12 mouse cellular contexts compared by ENCODE assay signal in the genomic region with DNA sequence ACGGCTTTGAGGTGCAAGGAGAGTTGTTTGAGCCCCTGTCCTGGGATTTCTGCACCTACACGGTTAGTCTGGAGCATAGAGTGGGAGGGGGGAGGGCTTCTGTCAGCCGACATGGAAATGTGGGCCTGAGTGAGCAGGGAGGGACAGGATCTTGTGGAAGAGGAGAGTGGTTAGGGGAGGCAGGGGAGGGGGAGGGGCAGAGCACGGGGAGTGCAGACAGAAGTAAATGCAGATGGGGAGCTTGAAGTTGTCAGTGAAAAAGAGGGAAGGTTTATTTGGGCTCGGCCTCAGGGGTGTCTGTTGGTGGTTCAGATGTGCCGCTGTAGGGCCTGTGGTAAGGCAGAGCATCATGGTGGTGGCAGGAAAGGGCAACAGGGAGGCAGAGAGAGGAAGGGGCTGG. TPM values are rescaled to one million over a fixed set of nuclear protein-coding genes. Genes with fewer than 3 reads are reported as not detected.
DNase-seq lines count a peak whose midpoint lies in the region; ATAC-seq and TF ChIP-seq lines count a peak whose summit lies in the region.
"Had no signal": no experiment of that assay in that cellular context is flagged by ENCODE, and none has a peak within 500 bp of the region (broad histone marks: within the 10 kb centered on the region; RNA-seq: fewer than 3 reads in every experiment).

No protein-coding gene starts in this region.

- no peak for DNase-seq in kidney, adult 2 months
- peak; percentile 8 for DNase-seq in CD4-positive helper T cell, adult 2 months (ENCODE audit: low read depth, low spot score)
- no peak for DNase-seq in CH12.LX (ENCODE audit: extremely low read depth)
- DNase-seq in limb, embryonic 11.5 days (ENCODE audit: low spot score): peak; percentile 30
- no peak for DNase-seq in left cerebral cortex, adult 9 months (ENCODE audit: low spot score in 2 of 2)
- DNase-seq: kidney, adult 18-20 months; right cerebral cortex, postnatal 14 days had no signal

- no peak overlapping the region for H3K27ac ChIP-seq in kidney, embryonic 15.5 days
- H3K27ac ChIP-seq in kidney, adult 2 months (ENCODE audit: insufficient read depth, low read depth, low read length): no peak overlapping the region
- H3K27ac ChIP-seq in CH12.LX (ENCODE audit: insufficient read depth, low read depth): peak overlapping the region; percentile 87
- H3K27ac ChIP-seq in limb, embryonic 11.5 days (replicated peaks; ENCODE audit: low read depth, low read length): peak overlapping the region; percentile 56; the same call in 1 of the 2 replicates
- H3K27ac ChIP-seq: heart, embryonic 13.5 days had no signal

- TF ChIP-seq EP300 in CH12.LX (IDR thresholded peaks at IDR 0.05; ENCODE audit: low read length): no peak

- peaks cover 50% of the 10 kb centered on the region for H3K36me3 ChIP-seq in kidney, embryonic 15.5 days
- H3K36me3 ChIP-seq in kidney, adult 2 months (ENCODE audit: control insufficient read depth, insufficient read depth, low read length): no peaks in the 10 kb centered on the region
- H3K36me3 ChIP-seq in CH12.LX (replicated peaks in 1 of 2; ENCODE audit: control insufficient read depth in 1 of 2, insufficient read depth in 1 of 2, low read length in 1 of 2): peaks cover 30 to 54% of the 10 kb centered on the region in 2 experiments
- H3K36me3 ChIP-seq in limb, embryonic 11.5 days (ENCODE audit: control insufficient read depth, insufficient read depth, low read length): peaks cover 4% of the 10 kb centered on the region; the same call in 1 of the 2 replicates

- no peak overlapping the region for H3K9ac ChIP-seq in kidney, embryonic 15.5 days
- H3K9ac ChIP-seq in CH12.LX (ENCODE audit: insufficient read depth, low read depth): 0 out of 2 replicates have a peak overlapping the region, but pooled peaks have one; percentile 8
- no peak overlapping the region for H3K9ac ChIP-seq in limb, embryonic 11.5 days (ENCODE audit: low read length)
- H3K9ac ChIP-seq: heart, embryonic 13.5 days had no signal

- H3K27me3 ChIP-seq in kidney, embryonic 15.5 days: no peaks in the 10 kb centered on the region
- H3K27me3 ChIP-seq in kidney, adult 2 months (replicated peaks; ENCODE audit: control insufficient read depth, insufficient read depth, low read length): no peaks in the 10 kb centered on the region
- H3K27me3 ChIP-seq in CH12.LX (replicated peaks): no peaks in the 10 kb centered on the region
- H3K27me3 ChIP-seq in limb, embryonic 11.5 days (ENCODE audit: control insufficient read depth, insufficient read depth, low read length): no peaks in the 10 kb centered on the region
- H3K27me3 ChIP-seq: heart, embryonic 13.5 days had no signal

- dilution Hi-C loops in CH12.LX (cut with MboI; ENCODE audit: extremely low pct_ligation_motif_present, extremely low pct_unique_long_range_greater_than_20kb, low sequenced_read_pairs): no loop called here

- 30% methylated on average over 6 of the region's 6 CpGs for WGBS in kidney, embryonic 15.5 days
- 47% methylated on average over 6 of the region's 6 CpGs for WGBS in kidney, adult 2 months
- WGBS in limb, embryonic 11.5 days: 13% methylated on average over 6 of the region's 6 CpGs

- peaks cover 11% of the 10 kb centered on the region for H3K4me1 ChIP-seq in kidney, embryonic 15.5 days
- peaks cover 33% of the 10 kb centered on the region for H3K4me1 ChIP-seq in kidney, adult 2 months (ENCODE audit: control insufficient read depth, insufficient read depth, low read length)
- H3K4me1 ChIP-seq in CH12.LX (ENCODE audit: control insufficient read depth in 1 of 2, insufficient read depth in 2 of 2): peaks cover 33 to 71% of the 10 kb centered on the region in 2 experiments
- H3K4me1 ChIP-seq in limb, embryonic 11.5 days (ENCODE audit: control insufficient read depth, insufficient read depth, low read length): peaks cover 11% of the 10 kb centered on the region

- H3K79me2 ChIP-seq in CH12.LX (replicated peaks; ENCODE audit: control insufficient read depth, extremely low read depth, insufficient read depth, poor library complexity, severe bottlenecking): no peaks in the 10 kb centered on the region

- in situ Hi-C loops in CH12.LX (cut with MboI; ENCODE audit: low pct_ligation_motif_present, low pct_unique_long_range_greater_than_20kb, low sequenced_read_pairs): no loop called here

- no peaks in the 10 kb centered on the region for H3K9me3 ChIP-seq in kidney, embryonic 15.5 days (replicated peaks)
- no peaks in the 10 kb centered on the region for H3K9me3 ChIP-seq in CH12.LX (replicated peaks; ENCODE audit: low read length)
- H3K9me3 ChIP-seq in limb, embryonic 11.5 days (ENCODE audit: control insufficient read depth, low read length): no peaks in the 10 kb centered on the region
- H3K9me3 ChIP-seq: G1E; heart, embryonic 13.5 days had no signal

- TF ChIP-seq CTCF in kidney, adult 2 months (conservative IDR thresholded peaks at IDR 0.05; ENCODE audit: insufficient read depth, insufficient read length, low read depth, low read length): no peak
- TF ChIP-seq CTCF in CH12.LX (conservative IDR thresholded peaks at IDR 0.05 in 1 of 2, IDR thresholded peaks at IDR 0.05 in 1 of 2; ENCODE audit: low read depth in 2 of 2, low read length in 2 of 2): no peak

- no peak overlapping the region for H3K4me2 ChIP-seq in kidney, embryonic 15.5 days
- no peak overlapping the region; the same call in 1 of the 2 replicates for H3K4me2 ChIP-seq in CH12.LX (ENCODE audit: insufficient read depth, low read depth, poor library complexity, severe bottlenecking)
- no peak overlapping the region for H3K4me2 ChIP-seq in limb, embryonic 11.5 days (ENCODE audit: low read depth, severe bottlenecking)
- H3K4me2 ChIP-seq: heart, embryonic 13.5 days had no signal

- H3K4me3 ChIP-seq in kidney, embryonic 15.5 days (replicated peaks): no peak overlapping the region
- H3K4me3 ChIP-seq in kidney, adult 2 months (ENCODE audit: insufficient read depth, low read depth, low read length): no peak overlapping the region
- no peak overlapping the region for H3K4me3 ChIP-seq in CH12.LX (replicated peaks in 1 of 3; ENCODE audit: low read depth in 2 of 3, low read length in 2 of 3, poor library complexity in 1 of 3)
- no peak overlapping the region for H3K4me3 ChIP-seq in limb, embryonic 11.5 days (ENCODE audit: low read depth, low read length)
- H3K4me3 ChIP-seq: heart, embryonic 13.5 days had no signal

- TF ChIP-seq RAD21 in CH12.LX (IDR thresholded peaks at IDR 0.05; ENCODE audit: low read depth, low read length): no peak

- TF ChIP-seq POLR2A in kidney, adult 2 months (IDR thresholded peaks at IDR 0.05; ENCODE audit: low read depth, low read length): no peak
- TF ChIP-seq POLR2A in CH12.LX (IDR thresholded peaks at IDR 0.05; ENCODE audit: low read depth, low read length): no peak

- 0 out of 2 replicates have a peak, but pooled peaks have one; percentile 22 for ATAC-seq in kidney, embryonic 15.5 days (replicated peaks; ENCODE audit: low FRiP score)
- ATAC-seq in limb, embryonic 11.5 days (ENCODE audit: insufficient number of reproducible peaks, low FRiP score, low TSS enrichment, low read depth): peak; percentile 36; the same call in 1 of the 2 replicates
- ATAC-seq in CD4-positive, CD25-positive, alpha-beta regulatory T cell, adult 4 months: no peak

TF ChIP-seq in CH12.LX, 34 proteins besides CTCF, POLR2A, EP300 and RAD21:
- TF ChIP-seq HCFC1 (IDR thresholded peaks at IDR 0.05; ENCODE audit: low read depth, low read length) (no peak), CHD2 (IDR thresholded peaks at IDR 0.05; ENCODE audit: low read length) (no peak; the same call in 1 of the 2 replicates), NELFE (IDR thresholded peaks at IDR 0.05; ENCODE audit: low read depth, low read length) (no peak), MEF2A (IDR thresholded peaks at IDR 0.05; ENCODE audit: borderline replicate concordance, low read depth, low read length) (no peak), PAX5 (IDR thresholded peaks at IDR 0.05; ENCODE audit: low read length) (no peak), TBP (conservative IDR thresholded peaks at IDR 0.05; ENCODE audit: low read depth, low read length) (no peak), BHLHE40 (IDR thresholded peaks at IDR 0.05; ENCODE audit: low read depth, low read length) (no peak; the same call in 1 of the 2 replicates), RCOR1 (conservative IDR thresholded peaks at IDR 0.05; ENCODE audit: low read depth, low read length) (no peak), ZMIZ1 (IDR thresholded peaks at IDR 0.05; ENCODE audit: low read depth, low read length) (no peak), SMC3 (IDR thresholded peaks at IDR 0.05; ENCODE audit: low read depth, low read length) (no peak), MYC (IDR thresholded peaks at IDR 0.05; ENCODE audit: low read depth, low read length) (no peak), USF1 (IDR thresholded peaks at IDR 0.05; ENCODE audit: low read depth, low read length) (no peak)

RNA-seq across cellular contexts. Expression of gene Ppp1r21, which starts 22.6 kb away (rescaled TPM):
- polyA plus RNA-seq in kidney, embryonic 15.5 days (2015; fragmentation: Nextera tagmentation; extraction: Ambion mirVana): 26.4 and 26.8 TPM in 2 replicates
- polyA plus RNA-seq in kidney, adult 2 months (2012; rRNA removed): 39.5 and 47.7 TPM in 2 replicates
- 19.2 and 21.5 TPM in 2 replicates for total RNA-seq in CH12.LX (2012; rRNA removed)
- 30.4 TPM in 2 replicates for total RNA-seq in CH12.LX (2014; rRNA removed)
- polyA plus RNA-seq in CH12.LX (2012; ENCODE audit: insufficient read length, low read depth): 24.6 and 27.7 TPM in 2 replicates
- 22.6 and 24.1 TPM in 2 replicates for polyA plus RNA-seq in limb, embryonic 11.5 days (2014; fragmentation: Nextera tagmentation; extraction: Ambion mirVana)
- polyA plus RNA-seq in CD4-positive, CD25-positive, alpha-beta regulatory T cell, adult 4 months (2017; shearing (Covaris generic)): 10 to 100 TPM; 26.4 to 39.4 TPM

RNA-seq across cellular contexts. Expression of gene Ston1, which starts 44.9 kb away (rescaled TPM):
- polyA plus RNA-seq in kidney, embryonic 15.5 days (2015; fragmentation: Nextera tagmentation; extraction: Ambion mirVana): 7.7 and 8.0 TPM in 2 replicates
- polyA plus RNA-seq in kidney, adult 2 months (2012; rRNA removed): 22.5 and 25.6 TPM in 2 replicates
- 0.98 and 1.0 TPM in 2 replicates for total RNA-seq in CH12.LX (2012; rRNA removed)
- total RNA-seq in CH12.LX (2014; rRNA removed): 0.31 and 1.1 TPM in 2 replicates
- 3.9 and 6.0 TPM in 2 replicates for polyA plus RNA-seq in CH12.LX (2012; ENCODE audit: insufficient read length, low read depth)
- 5.2 and 6.9 TPM in 2 replicates for polyA plus RNA-seq in limb, embryonic 11.5 days (2014; fragmentation: Nextera tagmentation; extraction: Ambion mirVana)
- polyA plus RNA-seq in CD4-positive, CD25-positive, alpha-beta regulatory T cell, adult 4 months (2017; shearing (Covaris generic)): 1 to 10 TPM; 2.1 to 2.9 TPM
- total RNA-seq: megakaryocyte progenitor cell, adult 5-6 weeks had no signal

Comparison
In these comparisons a context has a peak if more than half of its experiments do, and no peak if none do; other contexts are left out.
1. H3K27ac ChIP-seq: peak in CH12.LX (single experiment) and limb, embryonic 11.5 days (single experiment); none in kidney, embryonic 15.5 days (single experiment) and kidney, adult 2 months (single experiment).
2. DNase-seq: peak in CD4-positive helper T cell, adult 2 months (single experiment) and limb, embryonic 11.5 days (single experiment); none in kidney, adult 2 months (single experiment), CH12.LX (single experiment) and left cerebral cortex, adult 9 months (0 of 2).